Mouse (Mus musculus): ENCODE data around the gene Adrb1. TPM values are rescaled to one million over a fixed set of nuclear protein-coding genes. Genes with fewer than 3 reads are reported as not detected.

Gene Adrb1
- total RNA-seq, 2 experiments from 2014 or later = 20.5 to 23.9 TPM

- no peak for DNase-seq (ENCODE audit: low spot score in 2 of 2)
Observed at GRCm38 (mm10) chr19:56702039-56702438, 20.0 kb upstream of the Adrb1 start.

- no peak for DNase-seq (ENCODE audit: low spot score in 2 of 2)
Observed at GRCm38 (mm10) chr19:56703238-56704097, 18.5 kb upstream of the Adrb1 start.

- no peak for DNase-seq (ENCODE audit: low spot score in 2 of 2)
Observed at GRCm38 (mm10) chr19:56705026-56705675, 16.8 kb upstream of the Adrb1 start.

DNA sequence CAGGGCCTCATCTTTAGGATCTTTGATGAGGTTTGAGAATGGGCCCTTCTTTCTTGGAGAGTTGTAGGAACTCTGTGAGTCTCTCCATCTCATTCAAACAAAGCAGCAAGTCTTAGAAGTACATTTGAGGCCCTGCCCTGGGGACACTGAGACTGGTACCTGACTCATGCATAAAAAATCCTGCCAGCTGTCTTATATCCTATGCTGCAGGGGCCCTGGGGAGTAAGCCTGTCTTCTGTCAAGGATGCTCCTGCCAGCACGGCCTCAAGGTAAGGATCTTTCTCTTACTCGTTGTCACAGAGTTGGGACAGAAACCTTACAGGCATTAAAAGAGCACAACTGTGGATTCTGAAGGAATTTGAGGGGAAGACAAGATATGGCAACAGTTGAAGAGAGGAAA, 13.2 kb upstream of the Adrb1 start:
- no peak for DNase-seq (ENCODE audit: low spot score in 2 of 2)

GRCm38 (mm10) chr19:56710131-56710905, 11.7 kb upstream of the Adrb1 start:
- peak; percentile 55 to 73 for DNase-seq (ENCODE audit: low spot score in 2 of 2)

GRCm38 (mm10) chr19:56713613-56714012, 8.4 kb upstream of the Adrb1 start:
- no peak for DNase-seq (ENCODE audit: low spot score in 2 of 2)

GRCm38 (mm10) chr19:56714661-56715170, 7.3 kb upstream of the Adrb1 start:
- DNase-seq (ENCODE audit: low spot score in 2 of 2) = no peak

- no peak for DNase-seq (ENCODE audit: low spot score in 2 of 2)
Observed at GRCm38 (mm10) chr19:56718046-56718445, 4.0 kb upstream of the Adrb1 start.

GRCm38 (mm10) chr19:56720882-56721281, 1.1 kb upstream of the Adrb1 start:
- DNase-seq (ENCODE audit: low spot score in 2 of 2) = no peak

GRCm38 (mm10) chr19:56722291-56722707, 300 bp downstream of the Adrb1 start:
- no peak for DNase-seq (ENCODE audit: low spot score in 2 of 2)

GRCm38 (mm10) chr19:56722711-56723330, 822 bp downstream of the Adrb1 start:
- DNase-seq (ENCODE audit: low spot score in 2 of 2) = peak; percentile 40 to 62

DNA sequence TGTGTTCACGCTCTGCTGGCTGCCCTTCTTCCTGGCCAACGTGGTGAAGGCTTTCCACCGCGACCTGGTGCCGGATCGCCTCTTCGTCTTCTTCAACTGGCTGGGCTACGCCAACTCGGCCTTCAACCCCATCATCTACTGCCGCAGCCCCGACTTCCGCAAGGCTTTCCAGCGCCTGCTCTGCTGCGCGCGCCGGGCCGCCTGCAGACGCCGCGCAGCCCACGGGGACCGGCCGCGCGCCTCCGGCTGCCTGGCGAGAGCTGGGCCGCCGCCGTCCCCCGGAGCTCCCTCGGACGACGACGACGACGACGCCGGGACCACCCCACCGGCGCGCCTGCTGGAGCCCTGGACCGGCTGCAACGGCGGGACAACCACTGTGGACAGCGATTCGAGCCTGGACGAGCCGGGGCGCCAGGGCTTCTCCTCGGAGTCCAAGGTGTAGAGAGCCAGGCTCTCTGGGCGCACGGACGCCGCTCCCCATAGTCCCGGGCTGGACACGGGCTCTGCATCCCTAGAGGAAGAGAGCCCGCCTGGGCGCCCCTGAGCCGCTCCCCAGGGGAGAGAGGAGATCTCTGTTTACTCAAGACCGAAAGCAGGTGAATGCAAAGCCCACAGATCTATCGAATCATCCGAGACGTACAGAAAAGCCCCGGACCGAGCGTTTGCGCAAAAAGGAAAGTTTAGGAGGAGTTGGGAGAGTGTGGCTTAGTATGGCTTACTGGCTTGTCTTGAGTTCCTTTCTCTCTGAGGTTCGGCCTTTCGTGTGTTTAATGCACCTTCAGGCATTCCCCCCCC, 1.5 kb downstream of the Adrb1 start:
- peak in 1 of 2 experiments; percentile 53 for DNase-seq (ENCODE audit: low spot score in 2 of 2)

DNA sequence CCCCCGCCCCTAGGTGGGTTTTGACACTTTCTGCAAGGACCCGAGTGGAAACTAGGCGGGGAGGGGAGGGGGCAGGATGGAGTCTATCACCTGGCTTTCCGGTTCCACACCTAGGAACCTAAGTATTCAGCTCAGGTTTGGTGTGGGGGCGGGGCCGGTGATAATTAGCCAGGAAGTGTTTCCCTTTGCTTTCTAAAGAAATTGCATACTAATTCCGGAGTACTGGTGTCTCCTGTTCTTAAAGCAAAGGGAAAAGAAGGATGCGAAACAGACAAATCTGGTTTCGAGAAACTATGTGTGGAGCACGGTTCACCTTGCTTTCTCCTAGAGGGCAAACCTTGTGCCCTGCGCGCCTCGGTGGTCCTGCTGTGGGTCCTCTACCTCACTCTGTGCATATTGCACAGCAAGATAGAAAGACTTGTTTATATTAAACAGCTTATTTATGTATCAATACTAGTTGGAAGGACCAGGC, 2.2 kb downstream of the Adrb1 start:
- no peak for DNase-seq (ENCODE audit: low spot score in 2 of 2)

DNA sequence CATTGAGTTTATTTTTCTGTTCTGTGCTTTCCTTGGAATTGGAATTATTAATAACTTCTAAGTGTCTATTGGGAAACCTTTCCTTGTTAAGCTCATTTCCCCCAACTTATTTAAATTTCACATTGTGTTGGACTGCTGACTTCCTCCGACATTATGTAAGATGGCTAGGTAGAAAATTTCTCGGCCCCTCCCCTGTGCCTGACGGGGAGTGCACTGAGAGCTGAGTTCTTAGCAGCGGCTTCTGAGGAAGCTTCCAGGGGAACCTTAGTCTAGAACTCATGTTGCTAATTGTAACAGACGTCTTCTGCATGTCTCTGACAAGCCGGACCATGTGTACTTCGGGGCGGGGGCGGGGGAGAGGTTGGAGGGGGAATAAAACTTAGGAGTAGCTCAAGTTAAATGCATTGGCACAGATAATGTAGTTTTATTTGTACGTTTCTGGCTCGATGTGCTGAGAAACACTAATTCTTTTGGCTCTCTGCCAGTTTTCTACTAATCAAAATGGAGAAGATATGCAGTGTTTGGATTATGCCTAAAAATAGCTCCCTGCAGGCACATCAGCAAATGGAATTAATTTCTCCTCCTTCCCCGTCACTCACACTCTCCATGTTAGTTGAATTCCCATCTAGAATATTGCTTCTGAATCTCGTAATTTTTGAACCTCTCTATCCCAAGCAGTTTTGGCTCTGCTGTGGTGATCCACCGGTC, 5.3 kb downstream of the Adrb1 start:
- peak in 1 of 2 experiments; percentile 55 for DNase-seq (ENCODE audit: low spot score in 2 of 2)

DNA sequence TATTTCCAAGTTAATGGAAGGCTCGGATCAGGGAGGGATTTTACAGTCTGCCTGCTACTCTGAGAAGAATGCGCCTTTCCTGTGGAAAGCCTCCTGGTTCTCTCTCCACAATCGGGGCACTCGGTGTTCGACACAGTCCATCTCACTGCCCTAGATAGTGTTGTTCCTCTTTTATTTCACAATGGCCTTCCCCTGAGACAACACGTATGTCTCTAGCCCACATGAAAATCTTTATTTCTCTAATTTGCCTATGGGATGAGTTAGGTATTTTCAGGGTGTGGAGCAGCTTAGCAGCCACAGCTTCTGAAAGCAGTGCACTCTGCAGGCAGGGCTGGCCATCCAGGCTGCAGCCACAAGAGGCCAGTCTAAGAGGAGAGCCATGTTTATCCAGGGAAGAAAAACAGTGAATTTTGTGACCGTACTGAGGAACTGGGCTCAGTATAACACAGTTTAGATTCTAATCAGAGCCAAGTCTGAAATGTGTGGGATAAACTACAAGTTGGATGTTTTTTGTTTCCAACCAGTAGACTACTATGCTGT, 12.1 kb downstream of the Adrb1 start:
- DNase-seq (ENCODE audit: low spot score in 2 of 2) = no peak

GRCm38 (mm10) chr19:56735747-56736146, 13.7 kb downstream of the Adrb1 start:
- DNase-seq (ENCODE audit: low spot score in 2 of 2) = no peak

GRCm38 (mm10) chr19:56736287-56736686, 14.3 kb downstream of the Adrb1 start:
- DNase-seq (ENCODE audit: low spot score in 2 of 2) = no peak

DNA sequence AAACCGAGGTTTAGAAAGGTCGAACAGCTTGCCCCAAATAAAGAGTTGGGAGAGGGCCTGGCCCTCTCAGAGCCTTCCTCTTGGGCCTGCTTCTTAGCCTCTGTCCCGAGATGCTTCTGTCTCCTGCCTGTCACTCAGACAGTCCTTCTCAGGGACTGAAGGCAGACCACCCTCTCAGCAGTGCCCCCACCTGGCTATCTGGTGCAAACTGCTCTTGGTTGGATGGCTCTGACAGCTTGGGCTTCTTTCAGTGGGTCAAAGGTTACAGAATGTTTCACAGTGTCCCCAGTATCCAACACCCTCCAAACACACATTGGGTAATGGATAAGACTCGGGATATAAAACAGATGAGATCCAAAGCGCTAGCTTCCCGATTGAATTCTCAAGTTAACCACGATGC, 23.1 kb downstream of the Adrb1 start:
- no peak for DNase-seq (ENCODE audit: low spot score in 2 of 2)

DNA sequence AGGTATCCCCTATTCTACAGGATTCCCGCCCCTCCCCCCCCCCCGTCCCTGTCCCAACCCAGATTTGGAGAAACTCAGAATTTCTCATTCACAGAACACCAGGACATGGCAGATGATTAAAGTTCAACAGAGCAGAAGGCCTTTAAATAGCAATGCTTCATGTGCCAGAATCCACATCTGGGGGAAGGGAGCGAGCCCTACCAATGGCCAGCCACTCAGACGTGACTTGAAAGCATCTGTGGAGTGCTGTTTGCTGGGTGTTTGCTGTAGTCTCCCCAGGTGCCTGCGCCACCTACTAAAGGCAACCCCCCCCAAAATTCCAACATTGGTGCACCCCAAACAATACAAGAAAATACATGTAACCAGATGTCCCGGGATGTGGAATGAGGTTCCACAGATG, 23.5 kb downstream of the Adrb1 start:
- DNase-seq (ENCODE audit: low spot score in 2 of 2) = no peak
